Mouse (Mus musculus): ENCODE results near the gene Slitrk4. TPM values are rescaled to one million over a fixed set of nuclear protein-coding genes. Genes with fewer than 3 reads are reported as not detected.

Gene Slitrk4
- 0.06 and 0.09 TPM in 2 replicates for polyA plus RNA-seq (2015; fragmentation: Nextera tagmentation; extraction: Ambion mirVana)

DNA sequence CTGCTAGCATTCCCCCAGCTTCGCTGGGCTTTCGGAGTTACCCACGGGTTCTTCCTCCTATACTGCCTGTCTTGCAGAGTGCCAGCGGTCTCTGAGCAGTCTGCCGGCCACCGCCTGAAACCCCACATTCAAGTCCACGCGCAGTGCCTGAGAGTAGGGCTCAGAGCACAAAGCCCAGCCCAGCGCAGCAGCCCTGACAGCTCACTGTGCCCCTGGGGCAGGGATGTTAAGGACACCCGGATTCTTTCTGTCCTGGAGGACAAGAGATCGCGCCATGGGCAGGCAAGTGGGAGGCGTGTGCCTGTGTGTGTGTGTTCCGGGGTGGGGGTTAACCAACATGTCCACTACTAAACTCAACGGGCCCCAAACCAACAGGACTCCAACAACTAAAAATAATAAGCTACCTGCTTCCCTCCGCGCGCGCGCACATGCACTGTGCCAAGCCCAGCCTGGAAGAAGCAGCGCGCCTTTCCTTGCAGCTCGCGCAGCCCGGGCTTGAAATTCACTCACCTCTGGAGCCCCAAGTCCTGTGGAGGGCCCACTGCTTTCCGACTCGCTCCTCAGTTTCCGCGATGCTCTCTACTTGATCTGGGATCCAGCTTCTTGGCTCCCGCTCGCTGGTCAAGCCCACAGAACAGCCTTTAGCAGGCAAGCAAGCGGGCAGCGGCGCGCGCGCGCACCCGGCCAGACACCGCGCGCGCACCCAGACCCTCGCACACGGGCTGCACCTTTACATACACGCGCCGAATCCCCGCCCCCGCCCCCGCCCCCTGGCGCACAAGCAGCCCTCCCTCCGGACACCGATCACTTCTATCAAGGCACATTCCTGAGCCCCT lies at the start of gene Slitrk4:
Gene Slitrk4, minus strand, starts transcription at position 707 of the 836 bp plus-strand sequence.
- H3K9me3 ChIP-seq (replicated peaks; ENCODE audit: control insufficient read depth, low read length) = no peaks in the 10 kb centered on the region
- H3K4me1 ChIP-seq (ENCODE audit: control insufficient read depth, low read depth, low read length) = no peaks in the 10 kb centered on the region
- H3K36me3 ChIP-seq (ENCODE audit: control insufficient read depth, insufficient read depth) = no peaks in the 10 kb centered on the region
- no peaks in the 10 kb centered on the region; the same call in 1 of the 2 replicates for H3K27me3 ChIP-seq (ENCODE audit: control insufficient read depth, insufficient read depth, low read depth, low read length)
- H3K27ac ChIP-seq (ENCODE audit: low read length) = no peak within 1 kb of the TSS
- H3K9ac ChIP-seq (ENCODE audit: low read depth, low read length) = no peak within 1 kb of the TSS
- H3K4me3 ChIP-seq (ENCODE audit: low read depth, low read length) = no peak within 1 kb of the TSS
- 10% methylated on average over 47 of the region's 54 CpGs for WGBS (ENCODE audit: insufficient replicate concordance)
- no peak for ATAC-seq (ENCODE audit: low read depth)
- H3K4me2 ChIP-seq (ENCODE audit: low read depth, low read length) = peak within 1 kb of the TSS; percentile 20; the same call in 1 of the 2 replicates

DNA sequence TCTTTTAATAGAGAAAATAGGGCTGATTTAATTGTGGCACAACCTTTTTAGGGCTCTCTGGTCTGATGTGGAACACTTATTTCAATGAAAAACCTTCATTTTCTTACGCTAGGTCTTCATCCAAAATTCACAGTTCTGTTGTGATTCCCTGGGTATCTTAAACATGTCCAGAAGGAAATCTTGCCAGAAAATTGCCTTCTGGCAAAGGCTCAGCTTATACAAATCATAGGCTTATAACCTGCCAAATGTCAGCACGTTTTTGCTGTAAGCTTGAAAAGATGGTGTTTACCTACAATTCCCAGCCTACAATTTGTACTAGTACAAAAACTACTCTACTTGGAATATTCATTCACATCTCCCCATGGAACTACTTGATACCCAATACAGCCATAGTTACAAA lies 42.7 kb upstream of the Slitrk4 start:
- WGBS (ENCODE audit: insufficient replicate concordance) = 40% methylated on average over 2 of the region's 2 CpGs

DNA sequence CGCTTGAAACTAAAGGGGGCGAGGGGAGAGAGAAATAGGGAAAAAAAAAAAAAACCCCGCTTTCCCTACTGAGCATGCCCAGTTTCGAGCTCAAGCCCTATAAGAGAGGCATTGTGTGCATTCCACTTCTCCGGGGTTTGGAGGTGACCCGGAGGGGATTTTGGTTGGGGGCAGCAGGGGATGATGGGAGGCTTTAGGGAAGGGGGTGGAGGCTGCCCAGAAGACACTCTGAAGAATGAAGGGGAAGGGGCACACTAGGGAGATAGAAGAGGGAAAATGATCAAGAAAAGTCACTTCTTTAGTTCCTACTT lies 1.1 kb upstream of the Slitrk4 start:
- H3K27me3 ChIP-seq (ENCODE audit: control insufficient read depth, insufficient read depth, low read depth, low read length) = no peaks in the 10 kb centered on the region; the same call in 1 of the 2 replicates
- no peak overlapping the region for H3K4me2 ChIP-seq (ENCODE audit: low read depth, low read length)
- ATAC-seq (ENCODE audit: low read depth) = no peak
- H3K27ac ChIP-seq (ENCODE audit: low read length) = no peak overlapping the region
- 19% methylated on average over 6 of the region's 6 CpGs for WGBS (ENCODE audit: insufficient replicate concordance)
- no peaks in the 10 kb centered on the region for H3K9me3 ChIP-seq (replicated peaks; ENCODE audit: control insufficient read depth, low read length)
- H3K4me3 ChIP-seq (ENCODE audit: low read depth, low read length) = no peak overlapping the region
- no peaks in the 10 kb centered on the region for H3K36me3 ChIP-seq (ENCODE audit: control insufficient read depth, insufficient read depth)
- no peaks in the 10 kb centered on the region for H3K4me1 ChIP-seq (ENCODE audit: control insufficient read depth, low read depth, low read length)
- H3K9ac ChIP-seq (ENCODE audit: low read depth, low read length) = no peak overlapping the region

More for the DNA sequence above, 42.7 kb upstream of the Slitrk4 start:
- Histone ChIP-seq H3K9me3 (replicated peaks; ENCODE audit: control insufficient read depth, low read length) (no peaks in the 10 kb centered on the region), H3K27me3 (ENCODE audit: control insufficient read depth, insufficient read depth, low read depth, low read length) (no peaks in the 10 kb centered on the region), H3K36me3 (ENCODE audit: control insufficient read depth, insufficient read depth) (no peaks in the 10 kb centered on the region), H3K9ac (ENCODE audit: low read depth, low read length) (no peak overlapping the region), H3K4me2 (ENCODE audit: low read depth, low read length) (no peak overlapping the region), H3K27ac (ENCODE audit: low read length) (no peak overlapping the region), H3K4me1 (ENCODE audit: control insufficient read depth, low read depth, low read length) (no peaks in the 10 kb centered on the region), H3K4me3 (ENCODE audit: low read depth, low read length) (no peak overlapping the region)
- no peak for ATAC-seq (ENCODE audit: low read depth)

DNA sequence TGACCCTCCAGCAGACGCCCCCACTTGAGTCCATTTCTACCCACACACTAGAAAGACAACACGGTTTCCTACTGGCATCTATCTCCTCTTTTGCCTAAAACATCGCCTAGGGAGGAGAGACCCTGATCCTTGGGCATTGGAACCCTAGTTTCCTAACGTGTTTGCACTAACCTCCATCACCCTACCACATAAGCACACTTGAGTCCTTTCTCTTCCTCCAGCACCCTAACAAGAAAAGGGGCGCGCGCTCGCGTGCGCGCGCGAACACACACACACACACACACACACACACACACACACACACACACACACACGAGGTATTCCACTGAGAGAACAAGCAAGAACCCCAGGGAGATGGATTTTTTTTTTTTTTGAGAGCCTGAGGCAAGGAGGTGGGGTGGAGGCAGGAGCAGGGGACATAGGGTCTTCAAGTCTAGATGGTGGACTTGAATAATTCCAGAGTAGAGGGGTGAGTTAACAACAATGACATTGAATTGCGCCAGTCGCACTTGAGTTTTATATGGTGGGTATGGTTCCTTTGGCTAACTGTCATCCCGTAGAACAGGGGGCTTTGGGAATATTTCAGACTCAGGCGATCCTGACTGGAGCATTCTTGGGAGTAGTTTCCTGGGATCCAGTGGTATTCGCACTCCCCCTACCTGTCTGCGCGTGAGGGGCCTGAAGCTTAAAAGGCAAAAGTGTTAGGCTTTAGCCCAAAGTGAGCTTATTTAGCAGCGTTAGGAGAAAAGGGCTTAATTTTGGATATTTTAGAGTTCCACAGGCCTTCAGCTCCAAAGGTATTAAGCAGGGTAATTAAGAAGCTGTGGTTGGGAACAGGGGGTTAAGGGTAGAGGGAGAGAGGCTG lies 562 bp upstream of the Slitrk4 start:
- Histone ChIP-seq H3K27ac (ENCODE audit: low read length) (no peak overlapping the region), H3K36me3 (ENCODE audit: control insufficient read depth, insufficient read depth) (no peaks in the 10 kb centered on the region), H3K4me2 (ENCODE audit: low read depth, low read length) (peak overlapping the region; percentile 20; the same call in 1 of the 2 replicates), H3K9me3 (replicated peaks; ENCODE audit: control insufficient read depth, low read length) (no peaks in the 10 kb centered on the region), H3K9ac (ENCODE audit: low read depth, low read length) (no peak overlapping the region), H3K4me1 (ENCODE audit: control insufficient read depth, low read depth, low read length) (no peaks in the 10 kb centered on the region), H3K27me3 (ENCODE audit: control insufficient read depth, insufficient read depth, low read depth, low read length) (no peaks in the 10 kb centered on the region; the same call in 1 of the 2 replicates), H3K4me3 (ENCODE audit: low read depth, low read length) (no peak overlapping the region)
- ATAC-seq (ENCODE audit: low read depth) = no peak
- 14% methylated on average over 12 of the region's 22 CpGs for WGBS (ENCODE audit: insufficient replicate concordance)

DNA sequence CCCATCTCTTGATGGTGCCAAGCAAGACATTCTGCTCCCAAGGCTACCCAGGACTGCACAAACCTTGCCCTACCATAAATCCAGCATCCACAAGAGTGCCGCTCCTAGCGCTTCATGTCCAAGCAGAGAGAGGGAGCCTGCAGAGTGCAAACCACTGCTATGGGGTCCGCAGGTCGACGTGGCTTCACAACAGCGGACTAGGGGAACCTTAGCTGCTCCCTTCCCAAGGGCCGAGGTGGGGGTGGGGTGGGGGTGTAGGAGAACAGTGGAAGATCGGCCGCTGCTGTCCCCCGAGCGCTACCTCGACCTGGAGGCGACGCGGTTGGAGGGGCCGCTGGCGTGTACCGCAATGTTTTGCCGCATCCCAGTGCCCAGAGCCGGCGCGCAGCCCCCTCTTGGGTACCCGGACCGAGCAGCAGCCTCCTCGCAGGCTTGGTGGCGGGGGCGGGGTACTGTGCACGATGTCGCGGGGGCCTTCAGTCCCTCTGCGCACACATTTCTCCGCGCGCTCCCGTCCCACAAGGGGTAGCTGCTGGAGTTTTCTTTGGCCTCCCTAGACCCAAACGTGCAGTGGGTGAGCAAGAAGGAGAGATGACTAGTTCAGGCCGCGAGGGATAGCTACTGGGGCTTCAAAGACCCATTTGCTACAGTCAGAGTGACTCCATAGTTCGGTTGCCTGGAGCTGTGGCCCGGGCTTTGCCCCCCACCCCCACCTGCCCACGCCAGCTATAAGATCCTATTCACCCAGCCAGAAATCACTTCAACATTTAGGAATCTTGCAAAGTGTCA lies 1.1 kb downstream of the Slitrk4 start:
- Histone ChIP-seq H3K4me2 (ENCODE audit: low read depth, low read length) (no peak overlapping the region), H3K4me1 (ENCODE audit: control insufficient read depth, low read depth, low read length) (no peaks in the 10 kb centered on the region), H3K27me3 (ENCODE audit: control insufficient read depth, insufficient read depth, low read depth, low read length) (no peaks in the 10 kb centered on the region; the same call in 1 of the 2 replicates), H3K4me3 (ENCODE audit: low read depth, low read length) (no peak overlapping the region), H3K36me3 (ENCODE audit: control insufficient read depth, insufficient read depth) (no peaks in the 10 kb centered on the region), H3K9ac (ENCODE audit: low read depth, low read length) (no peak overlapping the region), H3K27ac (ENCODE audit: low read length) (no peak overlapping the region), H3K9me3 (replicated peaks; ENCODE audit: control insufficient read depth, low read length) (no peaks in the 10 kb centered on the region)
- no peak for ATAC-seq (ENCODE audit: low read depth)
- WGBS (ENCODE audit: insufficient replicate concordance) = 13% methylated on average over 31 of the region's 41 CpGs

DNA sequence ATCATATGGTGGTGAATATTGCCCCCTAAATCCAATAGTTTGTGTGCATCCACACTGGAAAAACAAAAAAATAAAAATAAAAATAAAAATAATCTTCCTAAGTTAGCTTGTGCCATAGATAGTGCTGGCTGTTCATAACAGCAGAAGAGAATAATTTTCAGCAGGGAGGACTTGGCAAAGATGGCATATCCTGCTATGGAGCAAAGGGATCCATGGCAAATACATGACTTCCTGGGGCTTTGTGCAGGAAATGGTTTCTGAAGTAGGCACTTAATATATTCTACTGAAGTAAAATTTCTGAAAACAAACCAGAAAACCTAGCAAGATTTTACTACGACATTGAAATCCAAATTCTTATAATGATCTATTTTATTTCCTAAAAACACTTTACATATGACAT lies 13.3 kb downstream of the Slitrk4 start:
- Histone ChIP-seq H3K4me2 (ENCODE audit: low read depth, low read length) (no peak overlapping the region), H3K4me3 (ENCODE audit: low read depth, low read length) (no peak overlapping the region), H3K9ac (ENCODE audit: low read depth, low read length) (no peak overlapping the region), H3K36me3 (ENCODE audit: control insufficient read depth, insufficient read depth) (no peaks in the 10 kb centered on the region), H3K27ac (ENCODE audit: low read length) (no peak overlapping the region), H3K27me3 (ENCODE audit: control insufficient read depth, insufficient read depth, low read depth, low read length) (no peaks in the 10 kb centered on the region), H3K9me3 (replicated peaks; ENCODE audit: control insufficient read depth, low read length) (no peaks in the 10 kb centered on the region), H3K4me1 (ENCODE audit: control insufficient read depth, low read depth, low read length) (no peaks in the 10 kb centered on the region)
- ATAC-seq (ENCODE audit: low read depth) = no peak
- WGBS (ENCODE audit: insufficient replicate concordance) = 40% methylated on average over 1 of the region's 1 CpGs

Other genes with a start within 250 kb of the Slitrk4 start
- gene Gm6760, start 124.8 kb downstream of the Slitrk4 start, polyA plus RNA-seq (2015; fragmentation: Nextera tagmentation; extraction: Ambion mirVana) = not detected in 2 replicates
- not detected in 2 replicates for gene 3830417A13Rik, start 103.4 kb downstream of the Slitrk4 start, polyA plus RNA-seq (2015; fragmentation: Nextera tagmentation; extraction: Ambion mirVana)

Data from liver, embryonic 16.5 days (tissue).